Mouse (Mus musculus) CD4-positive, CD25-positive, alpha-beta regulatory T cell, adult 9 weeks (primary cell): ENCODE data around the gene Cdk1. TPM values are rescaled to one million over a fixed set of nuclear protein-coding genes. Genes with fewer than 3 reads are reported as not detected.

Experiments
- polyA plus RNA-seq: library from polyadenylated mRNA; unstranded; fragments of 100-300 nt; shearing (Covaris generic); gene quantifications from one replicate; pipeline ENCODE4 v1.2.1, GENCODE M21; 2017

Cdk1 gene
- polyA plus RNA-seq, result 10.2 TPM

GRCm38 (mm10) chr10:69352212-69353085 is at the start of gene Cdk1:
Cdk1 (minus strand) TSS chr10:69352938.

DNA sequence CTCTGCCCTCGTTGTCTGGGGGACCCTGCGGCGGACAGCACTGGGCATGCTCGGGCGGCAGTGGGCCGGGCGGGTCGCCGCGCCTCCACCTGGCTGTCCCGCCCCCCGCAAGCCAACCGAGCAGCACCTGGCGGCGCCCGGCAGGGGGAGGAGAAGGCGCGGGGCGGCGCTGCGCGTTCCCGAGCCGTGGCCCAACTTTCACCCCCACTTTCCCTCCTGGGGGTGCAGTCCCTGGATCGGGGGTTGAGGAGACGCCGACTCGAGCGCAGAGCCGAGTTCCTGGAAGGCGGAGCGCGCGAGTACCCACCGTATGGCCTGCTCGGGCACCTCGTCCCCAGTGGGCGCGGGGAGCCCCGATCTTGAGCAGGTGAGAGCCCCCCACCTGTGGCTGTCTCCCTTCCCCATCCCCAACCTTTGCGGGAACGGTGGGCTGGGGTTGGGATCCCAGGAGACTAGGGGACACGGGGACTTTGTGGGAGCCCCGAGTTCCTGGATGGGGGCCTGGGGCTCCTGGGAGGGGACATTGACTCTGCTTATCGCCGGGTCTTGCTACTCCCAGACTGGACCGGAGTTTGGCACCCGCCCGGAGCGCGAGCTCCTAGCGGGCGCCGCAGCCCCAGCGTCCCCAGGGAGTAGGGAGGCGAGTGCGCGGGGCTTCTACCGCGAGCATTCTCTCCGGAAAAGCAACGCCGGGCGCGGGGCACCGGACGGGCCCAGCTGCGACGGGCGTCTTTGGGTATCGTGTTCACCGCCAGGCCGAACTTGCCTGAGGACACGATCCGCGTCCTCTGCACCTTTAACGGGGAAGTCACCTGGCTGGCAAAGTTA is 46.2 kb upstream of the Cdk1 start, which contains the start of gene Ank3:
Ank3 (plus strand) TSS at position 11 of the 828 bp plus-strand sequence.

Other genes starting within 250 kb of the Cdk1 start
- not detected for gene Rhobtb1, start 201.5 kb downstream of the Cdk1 start, polyA plus RNA-seq
- gene A930033H14Rik, start 139.8 kb downstream of the Cdk1 start, polyA plus RNA-seq, result not detected
- 0.86 TPM for gene Ank3, start 45.8 kb upstream of the Cdk1 start, polyA plus RNA-seq